Mouse (Mus musculus) WW6 (cell line): ENCODE measurements at regions not wholly inside any gene's neighbourhood (a gene's known extent, or its start where the extent isn't known, plus 50 kb on each side); places are given as distances from the start of the nearest gene placed in this dataset.

ENCODE experiments used
- DNase-seq: peaks from one replicate; pipeline ENCODE4 v3.0.0-alpha.2; 2013; ENCODE audit warnings: low read depth, low spot score

GRCm38 (mm10) chr2:30743976-30744620 is 59.4 kb downstream of the 1700001O22Rik start:
- no peak for DNase-seq

- no peak for DNase-seq
These were observed 60.1 kb downstream of the 1700001O22Rik start for GRCm38 (mm10) chr2:30743265-30743846.

- no peak for DNase-seq
These were observed 62.0 kb downstream of the 1700001O22Rik start for GRCm38 (mm10) chr2:30741450-30741849.

GRCm38 (mm10) chr2:30737759-30738158 is 65.7 kb downstream of the 1700001O22Rik start:
- DNase-seq: no peak

- no peak for DNase-seq
These were observed 66.8 kb downstream of the 1700001O22Rik start for GRCm38 (mm10) chr2:30736705-30737104.

GRCm38 (mm10) chr2:30736236-30736635 is 67.2 kb downstream of the 1700001O22Rik start:
- no peak for DNase-seq

GRCm38 (mm10) chr2:30733853-30734252 is 69.6 kb downstream of the 1700001O22Rik start:
- no peak for DNase-seq

- DNase-seq: no peak
These were observed 71.6 kb downstream of the 1700001O22Rik start for GRCm38 (mm10) chr2:30731832-30732231.

- no peak for DNase-seq
These were observed 75.5 kb downstream of the 1700001O22Rik start for GRCm38 (mm10) chr2:30727948-30728347.

- DNase-seq: no peak
These were observed 77.6 kb downstream of the 1700001O22Rik start for GRCm38 (mm10) chr2:30725601-30726489.

- DNase-seq: no peak
These were observed 78.3 kb downstream of the 1700001O22Rik start for GRCm38 (mm10) chr2:30725186-30725585.

GRCm38 (mm10) chr2:30724521-30724920 is 78.9 kb downstream of the 1700001O22Rik start:
- no peak for DNase-seq

GRCm38 (mm10) chr2:30723059-30723587 is 80.3 kb downstream of the 1700001O22Rik start:
- DNase-seq: no peak

- no peak for DNase-seq
These were observed 81.0 kb downstream of the 1700001O22Rik start for GRCm38 (mm10) chr2:30722263-30723050.

GRCm38 (mm10) chr2:30721473-30722262 is 81.8 kb downstream of the 1700001O22Rik start:
- no peak for DNase-seq

GRCm38 (mm10) chr2:30721048-30721461 is 82.4 kb downstream of the 1700001O22Rik start:
- no peak for DNase-seq

- DNase-seq: no peak
These were observed 83.2 kb downstream of the 1700001O22Rik start for GRCm38 (mm10) chr2:30720291-30720690.

GRCm38 (mm10) chr2:30719611-30720290 is 83.7 kb downstream of the 1700001O22Rik start:
- no peak for DNase-seq

GRCm38 (mm10) chr2:30718741-30719381 is 84.6 kb downstream of the 1700001O22Rik start:
- no peak for DNase-seq

GRCm38 (mm10) chr2:30718329-30718675 is 85.2 kb downstream of the 1700001O22Rik start:
- peak; percentile 79 for DNase-seq
